Mouse (Mus musculus): ENCODE results near the gene Lif.

GRCm38 (mm10) chr11:4216248-4217000, 40.9 kb upstream of the Lif start:
- no peak for TF ChIP-seq CTCF (IDR thresholded peaks at IDR 0.05; ENCODE audit: low read depth, low read length)
- TF ChIP-seq POLR2A (IDR thresholded peaks at IDR 0.05; ENCODE audit: borderline replicate concordance, low read depth, low read length) = no peak

Data from bone marrow macrophage, adult 2 months (primary cell).